Mouse (Mus musculus): ENCODE results near the gene Tbc1d24. TPM values are rescaled to one million over a fixed set of nuclear protein-coding genes. Genes with fewer than 3 reads are reported as not detected.

Tbc1d24 gene
- polyA plus RNA-seq (2016; fragmentation: Nextera tagmentation; extraction: Ambion mirVana) = 8.5 and 10.8 TPM in 2 replicates

DNA sequence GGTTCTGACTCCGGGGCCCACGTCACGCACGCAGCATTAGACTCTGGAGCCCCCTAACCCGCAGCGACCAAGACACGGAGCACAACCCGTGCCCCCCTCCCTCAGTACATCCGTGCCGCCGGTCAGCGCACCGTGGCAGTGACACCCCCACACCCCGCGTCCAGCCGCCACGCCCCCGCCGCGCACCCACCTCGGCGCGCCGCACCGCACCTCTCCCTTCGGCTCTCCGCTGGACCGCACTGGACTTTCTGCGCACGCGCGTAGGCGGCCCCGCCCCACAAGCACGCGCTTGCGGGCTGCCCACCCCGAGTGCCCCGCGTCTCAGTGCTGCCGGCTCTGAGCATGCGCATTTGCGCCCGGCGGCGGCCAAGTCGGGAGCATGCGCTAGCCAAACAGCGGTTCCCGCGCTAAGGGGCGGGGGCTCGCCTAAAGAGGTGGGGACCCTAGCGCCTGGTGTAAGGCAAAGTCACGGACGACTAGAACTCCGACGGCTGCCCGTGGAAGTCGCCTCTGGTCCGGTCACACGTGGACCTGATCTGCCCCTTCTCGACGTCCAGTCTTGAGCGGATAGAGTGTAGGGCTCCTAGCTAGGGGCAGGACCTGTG is at the start of gene Tbc1d24:
Gene Tbc1d24 (minus strand): TSS at position 279 of the 605 bp plus-strand sequence.
- peak within 1 kb of the TSS; percentile 69; the same call in 1 of the 2 replicates for H3K27ac ChIP-seq
- H3K9ac ChIP-seq = peak within 1 kb of the TSS; percentile 75
- no peaks in the 10 kb centered on the region for H3K9me3 ChIP-seq
- H3K27me3 ChIP-seq = peaks cover 39% of the 10 kb centered on the region
- WGBS = under 1% methylated on average over 65 of the region's 65 CpGs
- H3K4me3 ChIP-seq (replicated peaks) = peak within 1 kb of the TSS; percentile 64
- peak; percentile 85 for ATAC-seq (ENCODE audit: low FRiP score)
- peaks cover 78% of the 10 kb centered on the region for H3K4me1 ChIP-seq
- H3K4me2 ChIP-seq = peak within 1 kb of the TSS; percentile 92
- no peaks in the 10 kb centered on the region for H3K36me3 ChIP-seq (replicated peaks)

DNA sequence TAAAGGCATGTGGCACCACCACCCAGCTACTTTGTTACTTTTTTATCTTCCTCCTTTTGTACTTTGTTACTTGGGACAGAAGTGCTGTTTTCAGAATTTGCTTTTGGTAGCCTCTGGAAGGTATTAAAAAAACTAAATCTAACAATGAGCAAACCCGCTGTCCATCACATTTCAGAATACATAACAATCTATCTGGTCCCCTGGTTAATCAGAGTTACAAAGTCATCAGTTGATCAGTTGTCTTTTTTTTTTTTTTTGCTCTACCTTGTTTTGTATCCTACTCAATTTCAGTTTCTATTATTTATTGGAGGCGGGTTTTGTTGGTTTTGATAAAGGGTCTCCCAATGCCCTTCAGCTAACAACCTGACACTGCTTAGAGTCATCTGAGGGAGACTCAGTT is 47.0 kb upstream of the Tbc1d24 start:
- Histone ChIP-seq H3K4me1 (peaks cover 14% of the 10 kb centered on the region), H3K27me3 (no peaks in the 10 kb centered on the region), H3K27ac (0 out of 2 replicates have a peak overlapping the region, but pooled peaks have one; percentile 85), H3K4me2 (no peak overlapping the region), H3K36me3 (replicated peaks) (peaks cover 16% of the 10 kb centered on the region), H3K4me3 (replicated peaks) (no peak overlapping the region), H3K9ac (no peak overlapping the region), H3K9me3 (no peaks in the 10 kb centered on the region)
- WGBS = 92% methylated on average over 2 of the region's 2 CpGs
- no peak for ATAC-seq (ENCODE audit: low FRiP score)

DNA sequence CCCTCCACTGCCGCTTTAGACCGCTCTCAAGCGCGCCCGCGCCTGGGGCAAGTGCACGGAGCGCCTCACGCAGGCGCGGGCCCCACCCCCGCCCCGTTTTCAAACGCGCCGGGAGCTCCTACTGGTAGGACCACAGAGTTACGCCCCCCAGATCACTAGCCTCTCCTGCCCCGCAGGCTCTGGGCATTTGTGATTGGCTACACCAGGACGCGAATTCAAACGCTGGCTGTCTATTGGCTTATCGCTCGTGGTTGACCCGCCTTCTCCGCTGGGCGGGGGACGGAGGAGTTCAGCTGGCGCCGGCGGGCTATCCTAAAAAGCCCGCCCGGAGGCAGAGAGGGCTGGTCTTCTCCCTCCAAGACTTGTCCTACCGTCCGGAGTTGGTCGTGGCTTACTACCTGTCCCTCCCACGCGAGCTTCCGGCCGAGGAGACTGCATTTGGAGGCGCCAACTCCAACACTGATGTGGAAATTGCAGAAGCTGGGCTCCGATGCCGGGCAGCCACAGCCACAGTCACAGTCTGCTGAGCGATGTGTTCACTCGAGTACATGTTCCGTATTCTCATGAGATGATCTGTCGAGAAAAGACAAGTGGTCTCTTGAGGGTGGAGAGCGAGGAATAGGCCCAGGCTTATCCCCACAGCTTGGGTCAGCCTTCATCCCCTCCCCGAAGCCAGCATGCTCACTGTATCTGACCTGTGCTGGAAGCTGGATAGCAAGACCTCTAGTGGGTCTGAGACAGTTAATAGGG is 46.1 kb upstream of the Tbc1d24 start, which contains the start of gene Ccnf:
Gene Ccnf (minus strand): TSS at position 165 of the 750 bp plus-strand sequence.
- H3K4me3 ChIP-seq (replicated peaks) = peak within 1 kb of the TSS; percentile 78
- H3K4me2 ChIP-seq = peak within 1 kb of the TSS; percentile 71
- peaks cover 14% of the 10 kb centered on the region for H3K4me1 ChIP-seq
- H3K9ac ChIP-seq = peak within 1 kb of the TSS; percentile 85
- H3K27ac ChIP-seq = peak within 1 kb of the TSS; percentile 85
- peaks cover 24% of the 10 kb centered on the region for H3K36me3 ChIP-seq (replicated peaks)
- ATAC-seq (ENCODE audit: low FRiP score) = peak; percentile 100
- H3K9me3 ChIP-seq = no peaks in the 10 kb centered on the region
- H3K27me3 ChIP-seq = no peaks in the 10 kb centered on the region
- whole genome bisulfite sequencing = under 1% methylated on average over 48 of the region's 48 CpGs

DNA sequence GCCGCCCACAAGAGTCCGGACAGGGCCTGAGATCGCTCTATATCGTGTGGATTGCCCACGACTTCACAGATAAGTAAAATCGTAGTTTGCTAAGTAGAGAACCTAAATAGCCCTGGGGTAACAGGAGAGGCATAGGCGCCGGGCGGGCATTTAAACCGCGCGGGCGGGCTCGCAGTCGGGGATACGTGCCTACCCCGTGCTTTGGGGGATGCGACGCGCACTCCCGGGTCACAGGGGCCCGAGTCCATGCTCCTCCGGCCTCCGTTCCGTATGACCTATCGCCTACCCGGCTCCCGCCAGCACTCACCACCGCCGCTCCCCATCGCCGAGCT is 45.6 kb upstream of the Tbc1d24 start:
- Histone ChIP-seq H3K27ac (peak overlapping the region; percentile 76), H3K27me3 (no peaks in the 10 kb centered on the region), H3K4me3 (replicated peaks) (peak overlapping the region; percentile 78), H3K9me3 (no peaks in the 10 kb centered on the region), H3K4me2 (peak overlapping the region; percentile 71), H3K4me1 (peaks cover 14% of the 10 kb centered on the region), H3K36me3 (replicated peaks) (peaks cover 29% of the 10 kb centered on the region), H3K9ac (peak overlapping the region; percentile 85)
- no peak for ATAC-seq (ENCODE audit: low FRiP score)
- under 1% methylated on average over 32 of the region's 32 CpGs for WGBS

DNA sequence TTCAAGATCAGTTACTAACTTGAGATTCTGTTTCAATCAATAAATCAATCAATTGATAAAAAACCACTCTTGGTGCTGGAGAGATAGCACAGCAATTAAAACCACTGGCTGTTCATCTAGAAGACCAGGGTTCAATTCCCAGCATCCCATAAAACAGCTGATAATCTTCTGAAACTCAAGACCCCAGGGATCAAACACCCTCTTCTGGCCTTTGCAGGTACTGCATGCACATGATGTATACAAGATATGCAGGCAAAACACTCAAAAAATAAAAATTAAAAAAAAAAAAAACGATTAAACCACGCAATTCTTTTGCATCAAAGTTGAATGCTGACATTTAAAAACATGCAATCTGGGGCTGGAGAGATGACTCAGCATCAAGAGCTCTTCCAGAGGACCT is 43.3 kb upstream of the Tbc1d24 start:
- Histone ChIP-seq H3K4me3 (replicated peaks) (no peak overlapping the region), H3K27me3 (no peaks in the 10 kb centered on the region), H3K4me1 (peaks cover 14% of the 10 kb centered on the region), H3K9me3 (peaks cover 7% of the 10 kb centered on the region; the same call in 1 of the 2 replicates), H3K36me3 (replicated peaks) (peaks cover 47% of the 10 kb centered on the region), H3K27ac (no peak overlapping the region), H3K9ac (no peak overlapping the region), H3K4me2 (no peak overlapping the region; the same call in 1 of the 2 replicates)
- ATAC-seq (ENCODE audit: low FRiP score) = no peak
- 98% methylated on average over 2 of the region's 2 CpGs for WGBS

DNA sequence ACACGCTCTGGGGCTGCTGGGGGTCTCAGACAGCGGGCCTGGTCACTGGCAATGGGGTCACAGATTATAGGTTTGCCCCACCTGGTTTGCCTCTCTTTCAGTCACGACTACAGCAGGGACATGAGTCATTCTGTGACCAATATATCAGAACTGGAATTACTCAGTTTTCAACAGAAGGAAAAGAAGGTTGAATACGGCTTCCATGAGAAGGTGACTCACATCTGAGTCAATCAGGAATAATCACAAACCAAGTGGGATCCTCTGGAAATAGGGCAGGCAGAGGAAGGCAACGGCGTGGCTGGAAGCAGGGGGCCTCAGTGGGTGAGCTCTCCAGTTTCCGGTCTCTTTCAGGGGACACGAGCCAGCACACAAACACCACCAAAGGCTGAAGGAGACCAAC is 38.7 kb upstream of the Tbc1d24 start:
- no peak overlapping the region for H3K4me3 ChIP-seq (replicated peaks)
- 95% methylated on average over 8 of the region's 8 CpGs for WGBS
- peaks cover 92% of the 10 kb centered on the region for H3K36me3 ChIP-seq (replicated peaks)
- H3K27me3 ChIP-seq = no peaks in the 10 kb centered on the region
- no peaks in the 10 kb centered on the region for H3K4me1 ChIP-seq
- no peak overlapping the region for H3K4me2 ChIP-seq
- H3K9me3 ChIP-seq = peaks cover 7% of the 10 kb centered on the region; the same call in 1 of the 2 replicates
- no peak overlapping the region for H3K9ac ChIP-seq
- H3K27ac ChIP-seq = no peak overlapping the region
- ATAC-seq (ENCODE audit: low FRiP score) = no peak

DNA sequence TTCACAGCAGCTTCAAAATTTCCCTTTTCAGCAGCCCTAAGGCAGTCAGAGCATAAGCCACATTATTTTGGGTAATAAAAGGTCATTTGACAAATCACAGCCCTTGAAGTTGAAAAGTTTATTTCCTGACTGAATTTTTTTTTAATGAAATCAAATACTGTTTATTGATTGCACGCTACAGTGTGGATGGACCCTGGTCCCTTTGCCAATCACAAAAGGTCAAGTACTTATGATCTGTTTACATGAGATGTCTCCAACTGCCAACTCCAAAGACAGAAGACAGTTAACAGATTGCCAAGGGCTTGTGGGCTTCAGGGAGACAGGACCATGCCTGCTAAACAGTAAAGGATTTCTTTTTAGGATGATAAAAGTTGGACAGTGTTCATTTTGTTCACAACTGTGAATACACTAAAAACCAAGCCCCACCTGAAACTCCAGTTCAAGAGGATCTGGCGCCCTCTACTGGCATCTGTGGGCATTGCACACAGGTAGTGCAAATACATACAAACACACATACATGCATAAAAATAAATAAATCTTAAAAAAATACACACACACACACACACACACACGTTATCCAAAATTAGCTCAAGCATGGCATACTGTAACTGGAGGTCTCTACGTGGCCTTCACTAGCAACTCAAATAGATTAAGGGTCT is 38.1 kb upstream of the Tbc1d24 start:
- Histone ChIP-seq H3K9ac (no peak overlapping the region), H3K4me1 (no peaks in the 10 kb centered on the region), H3K27ac (no peak overlapping the region), H3K27me3 (no peaks in the 10 kb centered on the region), H3K9me3 (peaks cover 7% of the 10 kb centered on the region; the same call in 1 of the 2 replicates), H3K4me3 (replicated peaks) (no peak overlapping the region), H3K36me3 (replicated peaks) (peaks cover 92% of the 10 kb centered on the region), H3K4me2 (no peak overlapping the region)
- ATAC-seq (ENCODE audit: low FRiP score) = no peak
- WGBS = 88% methylated on average over 4 of the region's 4 CpGs

DNA sequence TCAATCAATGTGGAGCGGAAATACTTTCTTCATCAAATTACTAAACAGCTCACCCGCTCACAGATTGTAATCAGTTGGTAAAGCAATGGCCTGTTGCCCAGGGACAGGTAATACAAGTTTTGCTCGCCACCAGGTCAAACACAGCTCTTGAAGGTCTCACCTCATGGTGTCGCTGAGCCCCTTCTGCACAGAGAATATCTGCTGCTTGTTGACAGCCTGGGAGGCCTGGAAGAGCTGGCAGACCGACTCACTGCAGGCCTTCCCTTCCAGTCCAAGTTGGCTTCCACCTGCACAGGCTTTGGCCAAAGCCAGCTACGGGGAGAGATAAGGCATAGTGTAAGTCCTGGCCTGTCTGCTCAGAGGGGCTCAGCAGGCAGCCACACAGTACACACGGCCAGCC is 31.6 kb upstream of the Tbc1d24 start:
- 96% methylated on average over 7 of the region's 7 CpGs for WGBS
- no peaks in the 10 kb centered on the region for H3K4me1 ChIP-seq
- no peaks in the 10 kb centered on the region for H3K27me3 ChIP-seq
- ATAC-seq (ENCODE audit: low FRiP score) = no peak
- H3K9me3 ChIP-seq = no peaks in the 10 kb centered on the region
- no peak overlapping the region for H3K4me2 ChIP-seq
- no peak overlapping the region for H3K9ac ChIP-seq
- no peak overlapping the region for H3K27ac ChIP-seq
- peaks cover 100% of the 10 kb centered on the region for H3K36me3 ChIP-seq (replicated peaks)
- H3K4me3 ChIP-seq (replicated peaks) = no peak overlapping the region

DNA sequence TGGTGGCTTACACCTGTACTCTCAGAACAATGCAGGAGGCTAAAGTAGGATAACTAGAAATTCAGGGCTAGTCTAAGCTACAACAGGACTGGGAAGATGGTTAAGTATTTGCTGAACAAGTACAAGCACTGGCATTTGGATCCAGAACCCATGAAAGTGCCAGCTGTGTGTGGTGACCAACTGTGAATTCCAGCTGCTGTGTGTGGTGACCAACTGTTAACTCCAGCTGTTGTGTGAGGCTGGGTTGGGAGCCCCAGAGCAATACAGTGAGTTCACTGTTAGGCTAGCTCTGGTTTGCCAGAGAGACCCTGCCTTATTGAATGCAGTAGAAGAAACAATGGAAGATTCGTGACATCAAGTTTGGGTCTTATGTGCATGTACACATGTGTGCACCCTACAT is 31.1 kb upstream of the Tbc1d24 start:
- no peaks in the 10 kb centered on the region for H3K4me1 ChIP-seq
- H3K36me3 ChIP-seq (replicated peaks) = peaks cover 100% of the 10 kb centered on the region
- no peaks in the 10 kb centered on the region for H3K27me3 ChIP-seq
- no peak overlapping the region for H3K4me2 ChIP-seq
- 100% methylated on average over 1 of the region's 1 CpGs for WGBS
- H3K9me3 ChIP-seq = no peaks in the 10 kb centered on the region
- no peak overlapping the region for H3K27ac ChIP-seq
- no peak overlapping the region for H3K9ac ChIP-seq
- H3K4me3 ChIP-seq (replicated peaks) = no peak overlapping the region
- no peak for ATAC-seq (ENCODE audit: low FRiP score)

DNA sequence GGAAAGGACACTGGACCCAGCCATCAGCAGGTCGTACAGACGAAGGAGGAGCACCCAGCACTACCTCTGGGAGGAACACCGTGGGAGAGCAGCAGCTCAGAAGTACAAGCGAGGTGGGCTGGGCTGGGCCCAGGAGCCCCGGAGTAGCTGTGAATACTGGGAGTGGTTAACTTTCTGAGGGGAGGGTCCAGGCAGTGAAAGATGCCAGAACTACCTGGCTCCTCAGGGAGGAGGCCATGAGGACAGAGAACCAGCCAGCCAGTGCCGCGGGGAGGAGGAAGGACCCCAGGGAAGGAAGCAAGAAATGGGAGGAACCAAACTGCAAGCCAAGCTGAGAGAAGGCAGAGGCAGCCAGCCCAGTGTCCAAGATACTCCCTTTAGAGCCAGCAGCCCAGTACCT is 22.6 kb upstream of the Tbc1d24 start:
- WGBS = 91% methylated on average over 7 of the region's 7 CpGs
- no peak for ATAC-seq (ENCODE audit: low FRiP score)
- Histone ChIP-seq H3K27me3 (no peaks in the 10 kb centered on the region), H3K4me2 (no peak overlapping the region), H3K9me3 (no peaks in the 10 kb centered on the region), H3K9ac (no peak overlapping the region), H3K4me1 (no peaks in the 10 kb centered on the region), H3K27ac (no peak overlapping the region), H3K36me3 (replicated peaks) (peaks cover 98% of the 10 kb centered on the region), H3K4me3 (replicated peaks) (no peak overlapping the region)

DNA sequence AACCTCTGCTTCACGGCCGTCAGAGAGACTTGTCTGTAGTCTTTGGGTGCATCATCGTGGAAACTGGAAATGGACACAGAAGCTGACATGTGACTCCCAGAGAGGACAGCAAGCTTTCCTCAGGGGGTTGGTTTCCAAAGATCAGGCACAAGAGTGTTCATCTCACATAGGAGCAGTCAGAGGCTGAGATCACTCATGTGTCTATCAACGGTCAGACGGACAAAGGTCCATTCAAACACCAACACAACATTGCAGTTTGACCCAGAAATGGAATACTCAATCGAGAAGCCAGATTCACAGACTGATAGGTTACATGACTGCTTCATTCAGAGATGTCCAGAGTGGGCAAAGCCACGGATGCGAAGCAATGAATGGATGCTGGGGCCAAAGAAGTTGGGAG is 21.4 kb upstream of the Tbc1d24 start:
- Histone ChIP-seq H3K9me3 (no peaks in the 10 kb centered on the region), H3K4me2 (no peak overlapping the region), H3K27me3 (no peaks in the 10 kb centered on the region), H3K36me3 (replicated peaks) (peaks cover 91% of the 10 kb centered on the region), H3K4me1 (no peaks in the 10 kb centered on the region), H3K4me3 (replicated peaks) (no peak overlapping the region), H3K27ac (no peak overlapping the region), H3K9ac (no peak overlapping the region)
- ATAC-seq (ENCODE audit: low FRiP score) = no peak
- WGBS = 93% methylated on average over 8 of the region's 8 CpGs

DNA sequence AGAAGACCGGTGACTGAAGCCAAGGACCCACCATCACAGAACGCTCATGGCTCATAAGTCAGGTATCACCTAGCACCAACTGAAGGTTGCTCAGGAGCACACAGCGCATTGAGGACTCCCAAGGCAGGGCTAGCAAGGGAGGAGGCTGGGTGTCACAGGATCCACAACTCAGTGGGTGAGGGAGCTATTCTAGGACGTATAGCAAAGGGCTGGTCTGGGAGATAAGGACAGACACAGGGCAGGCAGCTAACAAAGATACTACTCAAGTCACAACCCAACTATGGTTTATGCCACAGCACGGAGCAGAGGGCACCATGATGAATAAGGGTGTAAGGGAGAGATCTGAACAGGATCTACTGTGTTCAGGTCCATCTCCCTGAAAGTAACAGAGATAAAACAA is 20.5 kb upstream of the Tbc1d24 start:
- 92% methylated on average over 5 of the region's 5 CpGs for WGBS
- H3K4me1 ChIP-seq = peaks cover 4% of the 10 kb centered on the region; the same call in 1 of the 2 replicates
- H3K9me3 ChIP-seq = no peaks in the 10 kb centered on the region
- no peak overlapping the region for H3K9ac ChIP-seq
- H3K36me3 ChIP-seq (replicated peaks) = peaks cover 82% of the 10 kb centered on the region
- H3K27ac ChIP-seq = no peak overlapping the region
- ATAC-seq (ENCODE audit: low FRiP score) = no peak
- no peak overlapping the region for H3K4me2 ChIP-seq
- no peaks in the 10 kb centered on the region for H3K27me3 ChIP-seq
- H3K4me3 ChIP-seq (replicated peaks) = no peak overlapping the region

Measured in forebrain, embryonic 12.5 days (tissue).